Mouse (Mus musculus) embryonic facial prominence, embryonic 10.5 days (tissue): ENCODE data around the gene Cers2. TPM values are rescaled to one million over a fixed set of nuclear protein-coding genes. Genes with fewer than 3 reads are reported as not detected.
"Not testable (repeated sequence)": the region's sequence is repeated elsewhere in the genome, so short reads cannot be mapped to it uniquely, and the experiment has no call there.

Experiments
- DNase-seq: peaks from one replicate; pipeline ENCODE4 v3.0.0-alpha.2; 2017; ENCODE audit warnings: low spot score
- H3K27ac ChIP-seq: fragments of 300-500 bp; sonication (generic); replicated peaks from 2 replicates; pipeline ENCODE4 v1.5.1; 2016; ENCODE audit warnings: mild to moderate bottlenecking
- H3K27me3 ChIP-seq: fragments of 300-500 bp; sonication (generic); replicated peaks from 2 replicates; pipeline ENCODE4 v1.6.1; 2016; ENCODE audit warnings: low read depth, mild to moderate bottlenecking; ENCODE audit not compliant: poor library complexity, severe bottlenecking
- H3K36me3 ChIP-seq: fragments of 300-500 bp; sonication (generic); replicated peaks from 2 replicates; pipeline ENCODE4 v1.6.1; 2016; ENCODE audit warnings: mild to moderate bottlenecking, moderate library complexity
- H3K4me1 ChIP-seq: fragments of 300-500 bp; sonication (generic); 2 replicates; pipeline ENCODE4 v1.6.1; 2016
- H3K4me3 ChIP-seq: fragments of 300-500 bp; sonication (generic); 2 replicates; pipeline ENCODE4 v1.5.1; 2016; ENCODE audit warnings: mild to moderate bottlenecking, moderate library complexity
- H3K9me3 ChIP-seq: fragments of 300-500 bp; sonication (generic); 2 replicates; pipeline ENCODE4 v1.6.1; 2016; ENCODE audit warnings: mild to moderate bottlenecking
- WGBS: fragments of 180-500 bp; shearing (Covaris S2); methylation state at CpG from one replicate; pipeline ENCODE4 v1.1.7; 2016; 5-methylcytosine and 5-hydroxymethylcytosine counted together
- polyA plus RNA-seq: library from polyadenylated mRNA; unstranded; fragments of >200 nt; fragmentation: Nextera tagmentation; extraction: Ambion mirVana; gene quantifications from 2 replicates; pipeline ENCODE4 v1.2.1, GENCODE M21; 2016

Cers2 gene
- polyA plus RNA-seq, 1 experiment from 2014 or later = 125 TPM

- Histone ChIP-seq H3K4me3 (no peak overlapping the region), H3K27ac (no peak overlapping the region), H3K36me3 (peaks cover 100% of the 10 kb centered on the region), H3K27me3 (no peaks in the 10 kb centered on the region), H3K9me3 (no peaks in the 10 kb centered on the region), H3K4me1 (no peaks in the 10 kb centered on the region)
- DNase-seq = no peak
- WGBS = 93% methylated on average over 1 of the region's 1 CpGs
Measured at GRCm38 (mm10) chr3:95328803-95329404, 14.3 kb downstream of the Cers2 start.

GRCm38 (mm10) chr3:95331528-95331927 is 16.9 kb downstream of the Cers2 start:
- Histone ChIP-seq H3K27me3 (no peaks in the 10 kb centered on the region), H3K4me1 (no peaks in the 10 kb centered on the region), H3K4me3 (no peak overlapping the region), H3K27ac (no peak overlapping the region), H3K9me3 (no peaks in the 10 kb centered on the region), H3K36me3 (peaks cover 100% of the 10 kb centered on the region)
- no peak for DNase-seq
- 88% methylated on average over 1 of the region's 1 CpGs for WGBS

- H3K9me3 ChIP-seq = no peaks in the 10 kb centered on the region
Measured at GRCm38 (mm10) chr3:95337345-95337744, 22.8 kb downstream of the Cers2 start.

GRCm38 (mm10) chr3:95338251-95338650 is 23.7 kb downstream of the Cers2 start:
- peaks cover 100% of the 10 kb centered on the region for H3K36me3 ChIP-seq
- no peaks in the 10 kb centered on the region for H3K27me3 ChIP-seq
- H3K4me1 ChIP-seq = no peaks in the 10 kb centered on the region
- H3K27ac ChIP-seq = no peak overlapping the region
- 96% methylated on average over 4 of the region's 4 CpGs for WGBS
- no peak overlapping the region for H3K4me3 ChIP-seq
- H3K9me3 ChIP-seq = no peaks in the 10 kb centered on the region
- DNase-seq = no peak

More at GRCm38 (mm10) chr3:95337345-95337744, 22.8 kb downstream of the Cers2 start:
- Histone ChIP-seq H3K4me3 (no peak overlapping the region), H3K27ac (no peak overlapping the region), H3K27me3 (no peaks in the 10 kb centered on the region), H3K36me3 (peaks cover 100% of the 10 kb centered on the region), H3K4me1 (no peaks in the 10 kb centered on the region)
- DNase-seq = no peak
- 94% methylated on average over 4 of the region's 4 CpGs for WGBS

- H3K27ac ChIP-seq, H3K9me3 ChIP-seq, H3K4me3 ChIP-seq, DNase-seq, H3K4me1 ChIP-seq, H3K27me3 ChIP-seq: not testable (repeated sequence)
- H3K36me3 ChIP-seq = peaks cover 97% of the 10 kb centered on the region
- WGBS = 96% methylated on average over 9 of the region's 9 CpGs
Measured at GRCm38 (mm10) chr3:95343356-95344000, 28.9 kb downstream of the Cers2 start.

- WGBS = 93% methylated on average over 7 of the region's 7 CpGs
- H3K36me3 ChIP-seq = peaks cover 97% of the 10 kb centered on the region
Measured at GRCm38 (mm10) chr3:95346454-95346853, 31.9 kb downstream of the Cers2 start.

GRCm38 (mm10) chr3:95348343-95348742 is 33.8 kb downstream of the Cers2 start:
- not testable (repeated sequence) for H3K27ac ChIP-seq, DNase-seq, H3K9me3 ChIP-seq, H3K27me3 ChIP-seq, H3K4me3 ChIP-seq, H3K4me1 ChIP-seq
- H3K36me3 ChIP-seq = peaks cover 97% of the 10 kb centered on the region
- WGBS = 92% methylated on average over 5 of the region's 5 CpGs

More at GRCm38 (mm10) chr3:95346454-95346853, 31.9 kb downstream of the Cers2 start:
- no peak overlapping the region for H3K4me3 ChIP-seq
- H3K27me3 ChIP-seq = no peaks in the 10 kb centered on the region
- H3K9me3 ChIP-seq = peaks cover 6% of the 10 kb centered on the region; the same call in 1 of the 2 replicates
- DNase-seq = no peak
- H3K27ac ChIP-seq = no peak overlapping the region
- no peaks in the 10 kb centered on the region for H3K4me1 ChIP-seq

GRCm38 (mm10) chr3:95349491-95349890 is 34.9 kb downstream of the Cers2 start:
- peaks cover 96% of the 10 kb centered on the region for H3K36me3 ChIP-seq
- DNase-seq = no peak
- no peaks in the 10 kb centered on the region for H3K27me3 ChIP-seq
- H3K9me3 ChIP-seq = peaks cover 6% of the 10 kb centered on the region; the same call in 1 of the 2 replicates
- H3K4me3 ChIP-seq = no peak overlapping the region
- H3K27ac ChIP-seq = no peak overlapping the region
- H3K4me1 ChIP-seq = no peaks in the 10 kb centered on the region

- H3K27me3 ChIP-seq, H3K9me3 ChIP-seq, DNase-seq, H3K4me1 ChIP-seq, H3K27ac ChIP-seq: not testable (repeated sequence)
- Histone ChIP-seq H3K36me3 (peaks cover 37% of the 10 kb centered on the region), H3K4me3 (peak overlapping the region; percentile 67)
- WGBS = 34% methylated on average over 12 of the region's 19 CpGs
Measured at GRCm38 (mm10) chr3:95355911-95356544, 41.4 kb downstream of the Cers2 start.

GRCm38 (mm10) chr3:95356701-95357449 is 42.3 kb downstream of the Cers2 start, which contains the start of gene Setdb1:
TSS of gene Setdb1 (minus strand) at chr3:95357202.
- H3K9me3 ChIP-seq = not testable (repeated sequence)

GRCm38 (mm10) chr3:95357746-95358145 is 43.2 kb downstream of the Cers2 start:
- no peak for DNase-seq
- Histone ChIP-seq H3K4me1 (0 out of 2 replicates have a peak, but pooled peaks cover 4% of the 10 kb centered on the region), H3K36me3 (peaks cover 20% of the 10 kb centered on the region), H3K27me3 (no peaks in the 10 kb centered on the region), H3K27ac (no peak overlapping the region), H3K9me3 (no peaks in the 10 kb centered on the region), H3K4me3 (no peak overlapping the region)
- WGBS = 92% methylated on average over 2 of the region's 2 CpGs

More at GRCm38 (mm10) chr3:95356701-95357449, 42.3 kb downstream of the Cers2 start, which contains the start of gene Setdb1:
- H3K36me3 ChIP-seq = peaks cover 29% of the 10 kb centered on the region
- not testable (repeated sequence) for H3K4me1 ChIP-seq, H3K27me3 ChIP-seq
- H3K27ac ChIP-seq = peak within 1 kb of the TSS; percentile 86
- peak; percentile 97 for DNase-seq
- H3K4me3 ChIP-seq = peak within 1 kb of the TSS; percentile 67
- under 1% methylated on average over 43 of the region's 57 CpGs for WGBS

- 79% methylated on average over 3 of the region's 3 CpGs for WGBS
- not testable (repeated sequence) for DNase-seq, H3K9me3 ChIP-seq, H3K36me3 ChIP-seq, H3K4me3 ChIP-seq, H3K4me1 ChIP-seq, H3K27ac ChIP-seq, H3K27me3 ChIP-seq
Measured at GRCm38 (mm10) chr3:95360276-95360675, 45.7 kb downstream of the Cers2 start.
